Mouse (Mus musculus): ENCODE results near the gene Prg2.

The Prg2 gene

DNA sequence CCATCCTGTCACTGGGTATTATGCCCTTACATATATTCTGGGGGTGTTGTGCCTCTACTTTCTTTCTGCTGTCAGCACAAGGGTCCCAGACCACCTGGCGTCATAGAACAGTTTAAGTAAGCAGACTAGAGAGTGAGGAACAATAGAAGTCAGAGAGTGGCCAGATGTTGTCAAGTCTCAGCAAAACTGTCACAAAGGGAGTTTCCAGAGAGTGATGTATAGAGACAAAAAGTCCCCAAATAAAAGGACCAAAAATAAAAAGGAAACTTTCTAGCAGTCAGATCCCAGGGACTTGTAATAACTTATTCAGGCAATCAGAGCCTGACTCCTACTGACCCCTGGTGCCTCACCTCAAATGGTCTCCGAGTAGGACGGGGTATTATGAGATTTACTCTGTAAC, 18.4 kb upstream of the Prg2 start:
- no peak for DNase-seq (ENCODE audit: low spot score in 2 of 2)

DNA sequence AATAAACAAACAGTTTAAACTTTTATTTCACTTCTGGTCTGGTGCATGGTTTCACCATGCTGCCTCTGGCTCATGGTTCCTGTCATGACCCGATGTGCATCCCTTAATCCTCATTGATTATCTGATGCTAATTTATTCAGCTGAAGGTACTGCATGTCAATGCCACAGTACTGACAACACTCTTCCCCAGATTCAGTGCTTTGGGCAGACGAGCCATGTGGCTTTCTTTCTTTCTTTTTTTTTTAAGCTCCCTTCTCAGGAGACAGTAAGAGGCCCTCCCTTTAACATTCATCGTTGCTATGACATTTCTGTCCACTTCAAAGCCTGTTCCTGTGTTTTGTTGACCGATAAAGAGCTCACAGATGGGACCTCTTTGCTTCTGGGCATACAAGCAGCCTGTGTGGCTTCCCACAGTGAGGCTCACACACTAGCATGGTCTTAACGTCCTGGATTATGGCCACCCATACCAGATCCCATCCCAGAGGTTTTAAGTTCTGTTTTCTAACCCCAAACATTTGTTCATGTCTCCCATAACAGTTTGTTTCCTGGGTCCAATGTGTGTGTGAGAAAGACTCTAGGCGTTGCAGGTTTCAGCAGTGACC, 17.3 kb upstream of the Prg2 start:
- no peak for DNase-seq (ENCODE audit: low spot score in 2 of 2)

DNA sequence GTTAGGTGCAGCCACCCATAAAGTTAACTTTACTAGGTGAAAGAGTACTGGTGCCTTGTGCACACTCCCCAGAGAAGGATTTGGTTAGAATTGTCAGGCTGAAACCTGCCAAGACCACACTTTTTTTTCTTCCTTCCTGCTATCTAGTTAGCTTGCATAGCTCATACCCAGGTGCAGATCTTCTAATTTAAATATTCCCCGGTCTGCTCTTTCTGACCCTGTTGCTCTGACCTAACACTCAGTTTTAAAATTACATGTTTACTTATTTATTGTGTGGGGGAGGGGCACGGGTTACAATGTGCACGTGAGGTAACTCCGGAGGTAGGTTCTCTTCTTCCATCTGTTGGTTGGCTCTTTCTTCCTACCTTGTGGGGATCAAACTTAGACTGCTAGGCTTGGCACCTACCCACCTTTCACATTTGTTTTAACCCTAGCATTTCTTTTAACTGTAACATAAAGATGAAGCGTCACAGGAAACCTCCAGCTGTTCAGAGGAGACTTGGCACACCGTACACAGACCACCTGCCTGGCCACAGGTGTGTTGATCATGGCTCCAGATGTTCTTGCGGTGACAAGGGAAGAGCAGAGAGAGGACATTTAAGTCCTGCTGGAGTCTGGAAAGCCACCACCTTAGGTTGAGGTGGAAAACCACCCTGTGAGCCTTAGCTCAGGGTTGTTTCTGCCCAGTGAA, 16.0 kb upstream of the Prg2 start:
- DNase-seq (ENCODE audit: low spot score in 2 of 2): no peak

DNA sequence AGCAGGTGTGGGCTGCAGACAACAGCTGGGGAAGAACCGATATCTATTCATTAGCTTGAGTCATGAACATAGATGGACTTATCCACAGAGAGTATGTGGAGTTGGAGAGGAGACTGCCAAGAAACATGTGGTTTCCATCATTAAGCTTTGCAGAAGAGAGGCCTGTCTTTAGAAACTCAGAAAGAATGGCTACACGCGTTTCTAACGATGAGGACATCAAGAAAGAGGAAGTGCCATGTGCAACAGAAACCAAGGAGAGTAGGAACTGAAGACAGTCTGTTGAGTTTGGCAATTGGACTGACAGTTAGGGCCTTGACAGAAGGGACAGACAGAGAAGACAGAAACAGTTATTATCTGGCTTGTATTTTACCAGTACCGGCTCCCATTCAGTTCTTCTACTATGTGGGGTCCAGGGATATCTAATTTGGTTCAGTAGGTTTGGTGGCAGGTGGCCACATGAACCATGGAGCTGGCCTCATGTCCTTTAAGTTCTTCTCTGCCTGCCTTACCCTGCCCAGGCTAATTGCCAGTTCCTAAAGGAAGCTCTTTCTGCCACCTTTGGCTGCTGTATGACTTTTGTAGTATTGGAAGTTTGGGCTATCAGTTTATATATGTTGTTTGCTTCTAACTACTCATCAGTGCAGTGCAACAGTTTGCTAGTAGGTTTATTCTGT, 12.8 kb upstream of the Prg2 start:
- DNase-seq (ENCODE audit: low spot score in 2 of 2): no peak

DNA sequence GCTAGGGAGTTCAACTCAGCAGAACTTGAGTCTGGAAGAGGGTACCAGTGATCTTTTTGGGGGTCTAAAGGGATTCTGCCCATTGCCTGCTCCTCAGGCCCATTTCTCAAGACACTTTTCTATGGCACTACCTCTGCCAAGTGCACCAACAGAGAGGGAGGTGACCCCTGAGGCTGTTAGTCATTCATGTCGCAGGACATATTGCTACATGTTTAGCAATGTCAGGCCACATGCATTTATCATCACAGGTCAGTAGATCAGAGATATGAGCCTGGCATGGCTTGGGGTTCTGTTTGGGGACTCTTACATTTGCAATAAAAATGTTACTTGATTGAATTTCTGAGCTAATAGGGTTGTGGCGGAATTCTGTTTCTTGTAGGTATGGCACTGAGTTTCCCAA, 4.7 kb upstream of the Prg2 start:
- DNase-seq (ENCODE audit: low spot score in 2 of 2): no peak

DNA sequence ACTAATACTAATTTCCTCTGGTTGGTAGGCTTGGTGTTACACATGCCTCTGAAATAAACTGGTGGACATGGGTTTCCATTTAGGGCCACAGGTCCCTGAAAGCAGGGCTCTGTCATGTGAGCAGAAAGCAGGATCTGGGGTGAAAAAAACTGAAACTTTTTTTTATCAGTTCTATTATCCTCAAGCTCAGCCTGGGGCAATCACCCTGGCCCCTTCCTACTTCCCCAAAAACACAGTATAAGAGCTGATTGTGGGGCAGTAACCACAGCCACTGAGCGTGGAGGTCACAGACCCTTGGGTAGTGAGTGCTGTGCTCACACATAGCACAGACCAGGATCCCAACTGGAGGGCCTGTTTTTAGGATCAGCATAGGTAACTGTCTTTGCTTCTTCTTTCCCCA, 7.7 kb downstream of the Prg2 start, which contains the start of gene Prg3:
TSS of gene Prg3 (plus strand) at position 286 of the 400 bp plus-strand sequence.
- no peak for DNase-seq (ENCODE audit: low spot score in 2 of 2)

DNA sequence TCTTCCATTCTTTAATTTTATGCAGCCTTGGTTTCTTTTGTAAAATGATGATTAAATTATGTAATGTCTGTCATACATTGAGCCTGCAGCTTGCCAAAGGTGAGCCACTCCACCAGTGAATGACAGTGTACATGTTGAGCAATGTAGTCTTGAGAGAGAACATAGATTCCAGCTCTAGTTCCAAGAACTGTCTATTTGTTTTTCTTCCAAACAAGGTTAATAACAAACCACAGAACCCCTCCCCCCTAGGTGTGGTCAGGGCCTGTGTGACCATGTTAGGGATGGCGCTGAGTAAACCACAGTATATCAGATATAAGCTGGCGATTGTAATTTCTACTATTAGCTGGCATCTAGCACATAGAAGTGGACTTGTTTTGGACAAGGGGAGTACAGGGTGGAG, 16.1 kb downstream of the Prg2 start:
- DNase-seq (ENCODE audit: low spot score in 2 of 2): no peak

DNA sequence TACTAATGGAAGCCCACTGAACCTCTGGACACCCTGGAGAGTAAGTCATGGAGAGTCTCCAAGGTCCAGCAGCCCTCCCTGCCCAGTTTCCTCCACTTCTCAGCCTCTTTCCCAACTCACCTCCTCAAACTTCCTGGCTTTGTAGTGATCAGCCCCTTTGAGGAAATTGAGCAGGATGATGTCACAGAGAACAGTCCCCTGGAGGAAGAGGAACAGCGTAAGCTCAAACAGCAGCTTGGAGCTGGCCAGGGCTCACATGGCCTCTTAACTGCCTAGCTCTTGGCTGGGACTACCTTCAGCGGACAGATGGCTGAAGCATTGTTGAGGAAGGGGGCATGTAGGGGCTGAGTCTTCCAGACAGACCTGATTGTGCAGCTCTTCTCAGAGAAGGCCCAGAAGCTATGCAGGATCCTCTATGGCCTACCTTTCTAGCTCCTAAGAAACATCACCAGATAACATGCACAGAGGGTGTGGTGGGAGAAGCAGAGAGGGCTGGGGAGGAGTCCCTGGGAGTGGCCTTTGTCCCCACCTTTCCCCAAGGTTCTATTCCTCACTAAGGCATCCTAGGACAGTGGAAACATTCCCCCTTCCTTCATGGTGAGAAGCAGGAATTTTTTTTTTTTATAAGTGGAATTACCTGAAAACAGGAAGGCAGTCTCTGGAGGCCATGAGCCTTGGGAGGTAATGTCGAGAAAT, 19.4 kb downstream of the Prg2 start:
- no peak for DNase-seq (ENCODE audit: low spot score in 2 of 2)

DNA sequence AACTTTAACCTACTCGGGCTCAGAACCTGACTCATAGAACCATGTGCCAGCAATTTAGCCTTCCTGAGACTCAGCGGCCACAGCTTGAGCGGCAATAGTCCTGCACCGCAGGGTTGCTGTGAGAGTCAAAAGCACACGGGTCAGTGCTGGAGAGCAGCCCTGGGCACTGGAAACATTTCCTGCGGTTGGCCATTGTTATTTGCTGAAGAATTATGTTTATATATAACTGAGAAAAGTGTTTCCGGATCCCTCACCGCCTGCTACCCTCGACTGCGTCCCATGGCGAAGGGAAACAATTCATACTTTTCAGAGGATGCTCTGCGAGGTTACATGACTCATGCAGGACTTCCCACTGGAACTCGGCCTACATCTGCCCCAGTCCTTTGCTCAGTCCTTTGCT, 21.2 kb downstream of the Prg2 start:
- no peak for DNase-seq (ENCODE audit: low spot score in 2 of 2)

DNA sequence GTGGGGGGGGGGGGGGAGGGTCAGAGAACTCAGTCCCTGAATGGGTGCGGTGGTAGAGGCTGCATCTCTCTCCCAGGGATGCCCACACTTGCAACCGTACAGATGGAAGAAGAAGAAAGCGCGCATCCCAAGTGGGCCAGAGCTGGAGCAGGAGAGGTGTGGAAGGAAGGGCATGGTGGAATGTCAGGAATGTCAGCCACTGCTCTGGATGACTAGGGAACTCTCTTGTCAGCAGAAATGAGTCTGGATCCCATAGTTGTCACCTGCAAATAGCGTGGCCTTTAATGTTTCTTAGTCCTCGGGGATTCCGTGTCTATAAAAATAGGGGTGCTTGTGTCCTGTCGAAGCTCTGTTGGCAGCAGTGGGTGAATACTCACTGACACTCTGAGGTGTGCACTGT, 22.3 kb downstream of the Prg2 start:
- DNase-seq (ENCODE audit: low spot score in 2 of 2): no peak

DNA sequence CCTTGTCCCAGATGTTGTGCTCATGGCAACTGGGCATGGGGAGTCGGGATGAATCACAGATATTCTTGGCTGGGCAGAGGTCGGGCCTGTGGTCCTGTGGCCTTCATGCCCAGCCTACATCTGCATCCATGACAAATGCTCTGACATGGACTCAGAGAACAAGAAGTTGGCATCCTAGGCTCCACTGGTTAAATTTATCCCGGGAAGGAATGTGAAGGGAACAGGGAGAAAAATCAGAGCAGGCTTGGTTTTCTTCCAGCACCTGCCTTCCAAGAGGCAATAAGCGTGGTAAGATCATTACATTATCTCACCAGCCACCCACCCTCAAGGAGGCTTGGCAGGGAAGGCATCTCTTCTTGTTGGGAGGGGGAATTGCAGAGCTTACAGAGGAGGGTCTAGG, 24.1 kb downstream of the Prg2 start:
- no peak for DNase-seq (ENCODE audit: low spot score in 2 of 2)

DNA sequence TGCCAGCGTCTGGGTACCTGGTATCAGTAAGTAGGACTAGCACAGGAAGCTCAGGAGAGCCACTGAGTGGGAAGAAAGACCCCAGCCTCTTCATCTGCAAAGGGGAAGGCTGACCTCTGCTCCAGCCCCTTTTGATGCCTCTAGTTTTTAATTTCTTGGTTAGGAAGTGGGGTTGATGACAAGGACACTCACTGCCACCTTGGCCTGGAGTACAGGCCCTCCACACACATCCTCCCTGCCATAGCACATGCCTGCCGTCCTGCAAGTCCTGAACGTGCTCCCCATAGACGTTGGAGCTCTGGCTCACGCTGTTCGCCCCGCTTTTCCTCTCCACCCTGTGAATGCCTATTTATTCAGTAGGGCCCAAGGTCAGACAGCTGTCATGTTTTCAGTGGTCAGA, 26.3 kb downstream of the Prg2 start:
- no peak for DNase-seq (ENCODE audit: low spot score in 2 of 2)

DNA sequence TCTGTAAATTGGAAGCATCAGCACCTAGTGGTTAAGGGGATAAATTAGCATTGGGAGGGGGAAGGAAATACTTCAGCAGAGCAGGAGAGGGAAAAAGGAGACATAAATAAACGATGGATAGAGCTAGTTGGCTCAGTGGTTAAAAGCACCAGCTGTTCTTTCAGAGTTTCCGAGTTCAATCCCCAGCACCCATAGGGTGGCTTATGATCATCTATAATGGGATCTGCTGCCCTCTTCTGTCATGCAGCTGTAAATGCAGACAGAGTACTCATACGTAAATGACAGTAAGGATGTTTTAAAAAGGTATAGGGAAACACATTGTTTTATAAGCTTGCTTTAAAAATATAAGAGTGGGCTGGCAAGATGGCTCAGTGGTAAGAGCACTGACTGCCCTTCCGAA, 27.5 kb downstream of the Prg2 start:
- DNase-seq (ENCODE audit: low spot score in 2 of 2): peak in 1 of 2 experiments; percentile 4

DNA sequence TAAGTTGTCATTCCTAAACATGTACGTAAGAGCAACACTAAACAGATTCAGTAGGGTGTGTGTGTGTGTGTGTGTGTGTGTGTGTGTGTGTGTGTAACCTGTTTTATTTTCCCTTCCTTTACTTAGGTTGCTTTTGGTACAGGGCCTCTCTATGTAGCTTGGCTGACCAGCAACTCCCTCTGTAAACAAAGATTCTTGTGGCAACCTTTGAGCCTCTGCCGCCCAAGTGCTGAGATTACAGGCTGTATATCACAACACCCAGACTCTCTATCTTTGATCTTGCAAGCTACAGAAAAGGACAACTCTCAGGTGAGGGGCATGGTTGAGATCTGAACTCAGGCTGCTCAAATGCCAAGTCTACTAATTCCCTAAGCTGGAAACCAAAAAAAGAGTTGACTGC, 29.0 kb downstream of the Prg2 start:
- DNase-seq (ENCODE audit: low spot score in 2 of 2): no peak

DNA sequence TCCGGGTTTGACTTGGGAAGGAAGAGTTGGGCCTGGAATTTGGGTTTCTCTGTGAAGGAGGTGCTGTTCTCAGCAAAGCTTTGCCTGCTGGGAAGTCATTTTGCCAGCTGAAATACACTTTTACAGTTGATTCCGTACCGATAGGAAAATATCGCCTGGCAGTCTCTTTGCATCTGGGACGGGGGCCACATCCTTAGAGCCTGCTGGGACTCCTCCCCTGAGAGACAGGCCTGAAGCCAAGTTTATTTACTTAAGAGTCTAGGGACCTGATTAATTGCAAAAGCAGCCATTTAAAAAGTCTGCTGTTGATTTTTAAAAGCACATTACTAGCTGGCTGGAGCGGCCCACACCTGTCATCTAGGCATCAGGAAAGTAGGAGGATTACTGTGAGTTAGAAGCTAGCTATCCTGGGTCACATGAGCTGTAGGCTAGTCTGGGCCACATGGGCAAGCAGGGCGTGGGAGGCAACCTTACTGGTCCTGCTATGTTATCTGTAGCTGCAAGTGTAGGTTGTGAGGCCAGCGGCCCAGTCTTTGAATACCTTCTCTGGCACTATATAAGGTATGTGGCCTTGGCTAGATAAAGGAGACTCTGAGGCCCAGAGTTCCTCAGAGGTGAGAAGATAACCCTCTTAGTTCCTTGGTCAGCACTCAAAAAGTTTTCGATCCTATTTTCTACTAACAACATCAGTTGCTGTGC, 31.8 kb downstream of the Prg2 start:
- DNase-seq (ENCODE audit: low spot score in 2 of 2): no peak

DNA sequence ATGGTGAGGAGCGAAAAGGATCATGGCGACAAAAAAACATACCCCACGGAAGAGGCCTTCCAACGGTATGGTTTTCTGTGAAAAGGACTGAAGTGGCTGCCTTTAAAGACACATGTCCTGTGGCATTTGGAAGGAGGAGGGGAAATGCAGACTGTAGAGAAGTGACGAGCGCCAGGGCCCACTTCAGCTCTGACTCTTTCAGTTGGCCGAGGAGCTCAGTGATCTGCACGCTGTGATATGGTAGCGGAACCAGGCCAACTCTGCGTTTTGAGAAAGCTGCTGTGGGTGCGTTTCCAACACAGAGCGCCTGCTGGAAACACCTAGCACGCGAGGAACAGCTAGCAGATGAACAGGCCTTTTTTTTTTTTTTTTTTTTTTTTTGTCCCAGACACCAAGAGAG, 32.4 kb downstream of the Prg2 start:
- DNase-seq (ENCODE audit: low spot score in 2 of 2): no peak

DNA sequence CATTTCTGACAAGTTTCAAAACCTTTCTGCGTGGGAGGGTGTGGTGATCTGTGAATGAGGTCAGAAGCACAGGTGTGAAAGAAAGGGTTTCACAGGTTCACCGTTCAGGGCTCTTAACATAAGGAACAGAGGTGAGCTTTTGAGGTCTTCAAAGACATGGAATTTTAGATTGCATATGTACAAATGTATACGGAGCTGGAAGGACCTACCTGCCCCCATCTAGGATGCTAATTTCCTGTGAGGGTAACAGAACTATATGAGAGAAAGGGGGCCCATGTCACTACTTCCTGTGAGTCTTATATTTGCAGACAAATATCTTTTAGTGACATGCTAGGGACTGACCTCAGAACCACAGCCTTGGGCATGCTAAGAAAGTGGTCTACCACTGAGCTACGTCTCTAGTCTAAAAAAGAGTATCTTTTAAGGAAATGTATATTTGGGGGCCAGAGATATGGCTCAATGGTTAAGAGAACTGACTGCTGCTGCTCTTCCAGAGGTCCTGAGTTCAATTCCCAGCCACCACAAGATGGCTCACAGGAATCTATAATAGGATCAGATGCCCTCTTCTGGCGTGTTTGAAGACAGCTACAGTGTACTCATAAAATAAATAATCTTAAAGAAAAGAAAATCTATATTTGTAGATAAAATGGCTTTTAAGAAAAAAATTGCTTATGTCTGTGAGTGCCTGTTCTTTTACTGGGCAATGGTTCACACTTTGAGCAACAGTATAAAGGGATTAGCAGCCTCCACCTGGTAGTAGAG, 33.7 kb downstream of the Prg2 start:
- DNase-seq (ENCODE audit: low spot score in 2 of 2): no peak

DNA sequence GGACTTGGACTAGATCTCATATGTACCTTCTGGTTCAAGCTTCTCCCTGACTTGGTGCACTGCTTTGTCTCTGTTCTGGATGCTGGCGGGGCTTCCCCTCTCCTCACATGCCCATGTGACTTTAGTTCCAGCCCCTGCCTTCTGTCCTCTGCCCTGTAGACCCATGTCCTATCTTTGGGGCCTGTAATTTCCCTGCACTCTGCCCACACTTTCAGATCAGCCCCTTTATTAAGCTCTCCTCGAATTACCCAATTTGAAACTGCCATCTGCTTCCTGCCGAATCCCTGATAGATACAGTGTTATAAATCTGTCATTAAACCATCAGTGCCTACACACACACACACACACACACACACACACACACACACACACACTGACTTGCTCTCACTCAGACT, 34.3 kb downstream of the Prg2 start:
- DNase-seq (ENCODE audit: low spot score in 2 of 2): no peak

DNA sequence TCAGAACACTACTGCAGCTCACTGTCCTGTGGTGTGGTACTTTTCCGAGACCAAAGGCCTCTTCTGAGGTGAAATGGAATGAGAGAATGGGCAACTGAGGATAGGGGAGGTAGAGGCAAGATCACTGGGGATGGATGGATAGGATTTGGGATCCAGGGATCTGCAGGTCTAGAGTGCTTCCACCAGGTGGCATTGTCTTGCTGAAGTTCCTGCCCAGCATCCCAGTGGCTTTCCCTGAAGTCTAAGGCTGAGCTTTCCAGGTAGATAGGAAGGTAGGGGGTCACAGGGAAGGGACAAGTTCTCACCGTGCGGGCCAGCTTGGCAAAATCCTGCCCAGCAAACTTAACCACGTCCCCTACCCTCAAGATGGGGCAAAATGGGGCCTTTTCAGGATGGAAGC, 41.8 kb downstream of the Prg2 start:
- DNase-seq (ENCODE audit: low spot score in 2 of 2): no peak

DNA sequence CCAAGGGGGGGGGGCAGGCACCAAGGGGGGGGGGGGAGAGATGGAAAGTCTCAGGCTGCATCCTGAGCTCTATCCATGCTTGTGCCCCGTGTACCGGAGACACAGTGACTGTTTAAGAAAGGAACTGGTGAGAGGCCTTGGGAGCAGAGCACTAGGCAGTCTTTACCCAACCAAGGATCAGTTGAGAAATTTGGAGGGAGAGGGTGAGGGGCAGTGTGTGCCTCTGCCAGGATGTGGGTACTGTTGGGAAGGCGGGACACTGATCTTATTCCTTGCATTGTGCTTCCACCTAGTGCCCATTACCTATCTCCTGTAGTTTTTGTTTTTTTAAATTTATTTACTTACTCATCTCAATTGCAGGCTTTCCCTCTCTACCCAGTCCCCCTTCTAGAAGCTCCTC, 45.9 kb downstream of the Prg2 start:
- DNase-seq (ENCODE audit: low spot score in 2 of 2): no peak

DNA sequence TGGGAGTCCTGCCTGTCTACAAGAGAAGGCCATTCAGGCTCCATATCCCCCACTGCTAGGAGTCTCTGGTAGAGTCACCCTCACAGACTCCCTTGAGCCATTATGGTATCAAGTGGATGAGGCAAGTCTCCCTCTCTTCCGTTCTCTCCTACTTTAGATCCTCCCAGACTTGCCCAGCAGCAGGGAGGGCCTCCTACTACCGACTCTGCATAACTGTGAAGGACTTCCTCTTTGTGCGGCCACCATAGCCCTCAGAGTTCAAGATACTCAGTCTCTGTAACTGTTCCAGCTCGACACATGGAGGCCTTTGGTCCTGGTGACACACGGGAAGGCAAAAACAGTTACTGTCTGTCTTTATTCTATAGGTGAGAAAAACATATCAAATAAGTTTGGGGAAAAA, 47.0 kb downstream of the Prg2 start:
- DNase-seq (ENCODE audit: low spot score in 2 of 2): no peak
